Mouse (Mus musculus) hindbrain, embryonic 11.5 days (tissue): Measurements from ENCODE around the gene Parp8. TPM values are rescaled to one million over a fixed set of nuclear protein-coding genes. Genes with fewer than 3 reads are reported as not detected.
A peak's percentile ranks its signal among the peaks of the same experiment; 100 is the strongest.

Source experiments
- ATAC-seq: fragments of 200-750 bp; cut with Nextera tagmentation; 2 replicates; pipeline ENCODE4 v1.8.0; 2017; ENCODE audit warnings: mild to moderate bottlenecking, moderate TSS enrichment, moderate library complexity; ENCODE audit not compliant: low FRiP score
- DNase-seq: peaks from one replicate; pipeline ENCODE4 v3.0.0-alpha.2; 2015; ENCODE audit warnings: low spot score
- H3K27ac ChIP-seq: fragments of 300-500 bp; sonication (generic); 2 replicates; pipeline ENCODE4 v1.5.1; 2014; ENCODE audit warnings: mild to moderate bottlenecking, low read depth, low read length
- H3K27me3 ChIP-seq: fragments of 300-500 bp; sonication (generic); 2 replicates; pipeline ENCODE4 v1.6.1; 2014; ENCODE audit warnings: mild to moderate bottlenecking, low read length, moderate library complexity, mixed read lengths; ENCODE audit not compliant: control insufficient read depth, insufficient read depth
- H3K36me3 ChIP-seq: fragments of 300-500 bp; sonication (generic); 2 replicates; pipeline ENCODE4 v1.6.1; 2014; ENCODE audit warnings: mild to moderate bottlenecking, low read length, moderate library complexity, mixed read lengths; ENCODE audit not compliant: control insufficient read depth, insufficient read depth
- H3K4me1 ChIP-seq: fragments of 300-500 bp; sonication (generic); replicated peaks from 2 replicates; pipeline ENCODE4 v1.6.1; 2014; ENCODE audit warnings: low read length, mixed read lengths; ENCODE audit not compliant: control insufficient read depth, insufficient read depth
- H3K4me2 ChIP-seq: fragments of 300-500 bp; sonication (generic); replicated peaks from 2 replicates; pipeline ENCODE4 v1.6.1; 2014; ENCODE audit warnings: mild to moderate bottlenecking, low read depth, low read length
- H3K4me3 ChIP-seq: fragments of 300-500 bp; sonication (generic); 2 replicates; pipeline ENCODE4 v1.5.1; 2014; ENCODE audit warnings: low read depth, low read length
- H3K9ac ChIP-seq: fragments of 300-500 bp; sonication (generic); 2 replicates; pipeline ENCODE4 v1.6.1; 2014; ENCODE audit warnings: low read depth, low read length
- H3K9me3 ChIP-seq: fragments of 300-500 bp; sonication (generic); 2 replicates; pipeline ENCODE4 v1.6.1; 2016; ENCODE audit warnings: low read length; ENCODE audit not compliant: control insufficient read depth
- WGBS: fragments of 180-500 bp; shearing (Covaris S2); extraction: QIAGEN DNeasy Blood & Tissue Kit; methylation state at CpG from one replicate; pipeline ENCODE4 v1.1.7; 2014; 5-methylcytosine and 5-hydroxymethylcytosine counted together
- polyA plus RNA-seq: library from polyadenylated mRNA; unstranded; fragments of >200 nt; fragmentation: Nextera tagmentation; extraction: Ambion mirVana; gene quantifications from 2 replicates; pipeline ENCODE4 v1.2.1, GENCODE M21; 2014

Parp8 gene
- 17.2 and 18.2 TPM in 2 replicates for polyA plus RNA-seq

GRCm38 (mm10) chr13:117025226-117026067 is at the start of gene Parp8:
TSS of gene Parp8 (minus strand) at chr13:117025537.
- H3K9me3 ChIP-seq = no peaks in the 10 kb centered on the region
- H3K27ac ChIP-seq = peak within 1 kb of the TSS; percentile 85
- peak within 1 kb of the TSS; percentile 90 for H3K4me2 ChIP-seq
- DNase-seq (peak; percentile 76), ATAC-seq (peak; percentile 76)
- no peaks in the 10 kb centered on the region for H3K36me3 ChIP-seq
- no peaks in the 10 kb centered on the region for H3K4me1 ChIP-seq
- H3K9ac ChIP-seq = peak within 1 kb of the TSS; percentile 88
- WGBS = under 1% methylated on average over 57 of the region's 67 CpGs
- H3K4me3 ChIP-seq = peak within 1 kb of the TSS; percentile 74
- no peaks in the 10 kb centered on the region for H3K27me3 ChIP-seq

GRCm38 (mm10) chr13:117062628-117063315 is 37.4 kb upstream of the Parp8 start:
- Histone ChIP-seq H3K27me3 (no peaks in the 10 kb centered on the region), H3K4me3 (no peak overlapping the region), H3K9me3 (no peaks in the 10 kb centered on the region), H3K27ac (no peak overlapping the region), H3K4me2 (no peak overlapping the region), H3K36me3 (no peaks in the 10 kb centered on the region), H3K4me1 (no peaks in the 10 kb centered on the region), H3K9ac (no peak overlapping the region)
- 83% methylated on average over 17 of the region's 17 CpGs for WGBS
- DNase-seq (no peak), ATAC-seq (no peak)

GRCm38 (mm10) chr13:117056466-117056865 is 31.1 kb upstream of the Parp8 start:
- WGBS = 70% methylated on average over 2 of the region's 2 CpGs
- no peaks in the 10 kb centered on the region for H3K4me1 ChIP-seq
- no peaks in the 10 kb centered on the region for H3K9me3 ChIP-seq
- H3K4me2 ChIP-seq = no peak overlapping the region
- no peak overlapping the region for H3K4me3 ChIP-seq
- no peaks in the 10 kb centered on the region for H3K27me3 ChIP-seq
- H3K36me3 ChIP-seq = no peaks in the 10 kb centered on the region
- no peak for DNase-seq
- no peak for ATAC-seq
- no peak overlapping the region for H3K27ac ChIP-seq
- no peak overlapping the region for H3K9ac ChIP-seq

GRCm38 (mm10) chr13:117054811-117055496 is 29.6 kb upstream of the Parp8 start:
- Histone ChIP-seq H3K27ac (no peak overlapping the region), H3K9ac (no peak overlapping the region), H3K4me3 (no peak overlapping the region), H3K27me3 (no peaks in the 10 kb centered on the region), H3K4me1 (no peaks in the 10 kb centered on the region), H3K36me3 (no peaks in the 10 kb centered on the region), H3K4me2 (no peak overlapping the region), H3K9me3 (no peaks in the 10 kb centered on the region)
- ATAC-seq (no peak), DNase-seq (no peak)
- 85% methylated on average over 7 of the region's 7 CpGs for whole genome bisulfite sequencing

- no peak overlapping the region for H3K9ac ChIP-seq
- WGBS = 86% methylated on average over 3 of the region's 3 CpGs
- no peak overlapping the region for H3K4me3 ChIP-seq
- H3K27ac ChIP-seq = no peak overlapping the region
- H3K9me3 ChIP-seq = no peaks in the 10 kb centered on the region
- no peaks in the 10 kb centered on the region for H3K27me3 ChIP-seq
- no peak for ATAC-seq
- H3K4me2 ChIP-seq = no peak overlapping the region
- H3K36me3 ChIP-seq = no peaks in the 10 kb centered on the region
- H3K4me1 ChIP-seq = no peaks in the 10 kb centered on the region
- DNase-seq = no peak
Observed at GRCm38 (mm10) chr13:117052748-117053147, 27.4 kb upstream of the Parp8 start.

- Histone ChIP-seq H3K9me3 (no peaks in the 10 kb centered on the region), H3K27me3 (no peaks in the 10 kb centered on the region), H3K4me1 (no peaks in the 10 kb centered on the region), H3K36me3 (no peaks in the 10 kb centered on the region), H3K9ac (no peak overlapping the region), H3K4me2 (no peak overlapping the region), H3K27ac (no peak overlapping the region), H3K4me3 (no peak overlapping the region)
- no peak for DNase-seq
- 90% methylated on average over 5 of the region's 5 CpGs for WGBS
- ATAC-seq = no peak
Observed at GRCm38 (mm10) chr13:117048541-117048971, 23.2 kb upstream of the Parp8 start.

GRCm38 (mm10) chr13:117043567-117043966 is 18.2 kb upstream of the Parp8 start:
- Histone ChIP-seq H3K4me1 (no peaks in the 10 kb centered on the region), H3K4me2 (no peak overlapping the region), H3K36me3 (no peaks in the 10 kb centered on the region), H3K9me3 (no peaks in the 10 kb centered on the region), H3K4me3 (no peak overlapping the region), H3K27me3 (no peaks in the 10 kb centered on the region), H3K27ac (no peak overlapping the region), H3K9ac (no peak overlapping the region)
- DNase-seq = no peak
- no peak for ATAC-seq

- H3K4me1 ChIP-seq = no peaks in the 10 kb centered on the region
- ATAC-seq = no peak
- H3K27ac ChIP-seq = no peak overlapping the region
- H3K9ac ChIP-seq = no peak overlapping the region
- H3K9me3 ChIP-seq = no peaks in the 10 kb centered on the region
- DNase-seq = no peak
- H3K27me3 ChIP-seq = no peaks in the 10 kb centered on the region
- H3K4me3 ChIP-seq = no peak overlapping the region
- no peak overlapping the region for H3K4me2 ChIP-seq
- no peaks in the 10 kb centered on the region for H3K36me3 ChIP-seq
Observed at GRCm38 (mm10) chr13:117041021-117041420, 15.7 kb upstream of the Parp8 start.
